Mouse (Mus musculus) lung, embryonic 15.5 days (tissue): ENCODE measurements at regions not wholly inside any gene's neighbourhood (a gene's known extent, or its start where the extent isn't known, plus 50 kb on each side); places are given as distances from the start of the nearest gene placed in this dataset.
A peak's percentile ranks its signal among the peaks of the same experiment; 100 is the strongest.
"Not testable (repeated sequence)": the region's sequence is repeated elsewhere in the genome, so short reads cannot be mapped to it uniquely, and the experiment has no call there.

Experiments
- ATAC-seq: fragments of 200-750 bp; cut with Nextera tagmentation; 2 replicates; pipeline ENCODE4 v1.8.0; 2017; ENCODE audit warnings: moderate number of reproducible peaks, borderline replicate concordance; ENCODE audit not compliant: low FRiP score, low TSS enrichment; ENCODE audit errors: extremely low read depth
- H3K27ac ChIP-seq: fragments of 300-500 bp; sonication (generic); 2 replicates; pipeline ENCODE4 v1.5.1; 2015; ENCODE audit warnings: moderate library complexity, mild to moderate bottlenecking, inconsistent platforms
- H3K27me3 ChIP-seq: fragments of 300-500 bp; sonication (generic); 2 replicates; pipeline ENCODE4 v1.6.1; 2015; ENCODE audit warnings: inconsistent platforms
- H3K36me3 ChIP-seq: fragments of 300-500 bp; sonication (generic); 2 replicates; pipeline ENCODE4 v1.6.1; 2015; ENCODE audit warnings: inconsistent platforms
- H3K4me1 ChIP-seq: fragments of 300-500 bp; sonication (generic); 2 replicates; pipeline ENCODE4 v1.6.1; 2015; ENCODE audit warnings: inconsistent platforms
- H3K4me2 ChIP-seq: fragments of 300-500 bp; sonication (generic); 2 replicates; pipeline ENCODE4 v1.6.1; 2015; ENCODE audit warnings: inconsistent platforms, mild to moderate bottlenecking, moderate library complexity
- H3K4me3 ChIP-seq: fragments of 300-500 bp; sonication (generic); 2 replicates; pipeline ENCODE4 v1.5.1; 2015; ENCODE audit warnings: mild to moderate bottlenecking, inconsistent platforms
- H3K9ac ChIP-seq: fragments of 300-500 bp; sonication (generic); 2 replicates; pipeline ENCODE4 v1.6.1; 2015; ENCODE audit warnings: inconsistent platforms
- H3K9me3 ChIP-seq: fragments of 300-500 bp; sonication (generic); 2 replicates; pipeline ENCODE4 v1.6.1; 2016; ENCODE audit warnings: inconsistent platforms
- whole genome bisulfite sequencing: fragments of 180-500 bp; shearing (Covaris S2); methylation state at CpG from one replicate; pipeline ENCODE4 v1.1.7; 2015; 5-methylcytosine and 5-hydroxymethylcytosine counted together

DNA sequence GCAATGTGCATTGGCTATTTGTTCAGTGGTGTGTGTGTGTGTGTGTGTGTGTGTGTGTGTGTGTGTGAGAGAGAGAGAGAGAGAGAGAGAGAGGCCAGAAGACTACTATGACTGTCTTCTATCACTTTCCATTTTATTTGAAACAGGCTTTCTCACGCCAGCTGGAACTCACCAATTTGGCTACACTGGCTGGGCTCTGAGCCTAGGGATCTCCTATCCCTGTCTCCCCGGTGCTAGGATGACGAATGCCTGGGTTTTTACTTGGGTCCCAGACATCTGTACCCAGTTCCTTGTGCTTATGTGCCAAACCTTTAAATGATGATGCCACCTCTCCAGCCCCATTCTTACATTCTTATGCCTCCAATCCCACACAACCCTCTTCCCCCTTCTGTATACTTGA is 120.6 kb upstream of the Mrps10 start:
- Histone ChIP-seq H3K27ac (no peak overlapping the region), H3K4me2 (no peak overlapping the region), H3K9ac (no peak overlapping the region), H3K4me3 (no peak overlapping the region), H3K9me3 (no peaks in the 10 kb centered on the region), H3K4me1 (no peaks in the 10 kb centered on the region), H3K27me3 (no peaks in the 10 kb centered on the region), H3K36me3 (peaks cover 9% of the 10 kb centered on the region; the same call in 1 of the 2 replicates)
- no peak for ATAC-seq
- WGBS, result 67% methylated on average over 3 of the region's 3 CpGs

GRCm38 (mm10) chr17:47247516-47247915 is 121.2 kb upstream of the Mrps10 start:
- 67% methylated on average over 5 of the region's 5 CpGs for WGBS
- H3K27me3 ChIP-seq, result no peaks in the 10 kb centered on the region
- peaks cover 9% of the 10 kb centered on the region; the same call in 1 of the 2 replicates for H3K36me3 ChIP-seq
- H3K4me2 ChIP-seq, result no peak overlapping the region
- no peak for ATAC-seq
- no peaks in the 10 kb centered on the region for H3K4me1 ChIP-seq
- H3K27ac ChIP-seq, result no peak overlapping the region
- no peak overlapping the region for H3K4me3 ChIP-seq
- H3K9ac ChIP-seq, result no peak overlapping the region
- H3K9me3 ChIP-seq, result no peaks in the 10 kb centered on the region

GRCm38 (mm10) chr17:47246605-47247004 is 122.1 kb upstream of the Mrps10 start:
- 89% methylated on average over 8 of the region's 8 CpGs for WGBS
- H3K9me3 ChIP-seq, result no peaks in the 10 kb centered on the region
- H3K27me3 ChIP-seq, result no peaks in the 10 kb centered on the region
- no peak for ATAC-seq
- no peak overlapping the region for H3K4me2 ChIP-seq
- H3K27ac ChIP-seq, result no peak overlapping the region
- no peaks in the 10 kb centered on the region for H3K4me1 ChIP-seq
- H3K36me3 ChIP-seq, result peaks cover 9% of the 10 kb centered on the region; the same call in 1 of the 2 replicates
- no peak overlapping the region for H3K9ac ChIP-seq
- no peak overlapping the region for H3K4me3 ChIP-seq

DNA sequence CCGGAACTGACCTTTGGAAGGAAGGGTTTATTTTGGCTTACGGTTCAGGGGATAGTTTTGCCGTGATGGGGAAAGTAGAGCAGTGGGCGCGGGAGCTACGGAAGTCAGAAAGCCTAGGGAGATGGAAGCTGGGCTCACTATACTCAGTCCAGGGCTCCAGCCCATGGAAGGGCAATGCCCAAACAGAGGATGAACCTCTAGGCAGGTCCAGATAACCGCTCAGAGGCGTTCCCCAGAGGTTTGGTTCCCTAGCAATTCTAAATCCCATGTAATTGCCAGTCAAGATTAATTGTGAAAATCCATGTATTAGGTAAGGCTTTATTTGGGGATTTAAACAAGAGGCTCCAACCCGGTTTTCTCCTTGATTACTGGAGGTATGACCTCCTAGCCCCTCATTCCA is 123.1 kb upstream of the Mrps10 start:
- Histone ChIP-seq H3K4me2 (no peak overlapping the region), H3K4me1 (no peaks in the 10 kb centered on the region), H3K9ac (no peak overlapping the region), H3K4me3 (no peak overlapping the region), H3K36me3 (peaks cover 9% of the 10 kb centered on the region; the same call in 1 of the 2 replicates), H3K27ac (no peak overlapping the region), H3K9me3 (no peaks in the 10 kb centered on the region), H3K27me3 (no peaks in the 10 kb centered on the region)
- WGBS, result 92% methylated on average over 9 of the region's 9 CpGs
- ATAC-seq, result no peak

DNA sequence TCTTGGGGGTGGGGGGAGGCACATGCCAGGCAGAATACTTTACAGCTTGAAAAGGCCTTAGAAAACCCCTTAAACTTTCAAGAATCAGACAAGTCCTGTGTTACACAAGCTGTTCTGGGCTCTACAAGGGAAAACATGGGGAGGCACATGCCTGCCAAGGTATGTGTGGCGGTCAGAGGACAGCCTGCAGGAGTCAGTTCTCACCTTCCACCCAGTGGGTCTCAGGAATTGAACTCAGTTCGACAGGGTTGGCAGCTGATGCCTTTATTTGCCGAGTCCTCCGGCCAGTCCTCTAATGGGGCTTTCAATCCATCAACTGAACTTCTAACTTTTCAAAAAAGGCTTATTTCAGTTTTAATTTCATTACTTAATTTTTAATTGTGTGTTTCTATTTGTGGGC is 129.6 kb upstream of the Mrps10 start:
- H3K27me3 ChIP-seq, result no peaks in the 10 kb centered on the region
- peaks cover 27% of the 10 kb centered on the region for H3K36me3 ChIP-seq
- no peaks in the 10 kb centered on the region for H3K4me1 ChIP-seq
- ATAC-seq, result no peak
- no peak overlapping the region for H3K27ac ChIP-seq
- 87% methylated on average over 4 of the region's 4 CpGs for WGBS
- no peaks in the 10 kb centered on the region for H3K9me3 ChIP-seq
- no peak overlapping the region for H3K9ac ChIP-seq
- no peak overlapping the region for H3K4me3 ChIP-seq
- H3K4me2 ChIP-seq, result no peak overlapping the region

- H3K27ac ChIP-seq, H3K4me3 ChIP-seq, H3K4me2 ChIP-seq, H3K4me1 ChIP-seq, H3K9ac ChIP-seq, H3K9me3 ChIP-seq, H3K27me3 ChIP-seq, ATAC-seq: not testable (repeated sequence)
- peaks cover 19% of the 10 kb centered on the region for H3K36me3 ChIP-seq
- whole genome bisulfite sequencing, result 97% methylated on average over 3 of the region's 3 CpGs
Measured at GRCm38 (mm10) chr17:47237881-47238280, 130.8 kb upstream of the Mrps10 start.

GRCm38 (mm10) chr17:47234343-47234742 is 134.3 kb upstream of the Mrps10 start:
- H3K4me2 ChIP-seq, result no peak overlapping the region
- H3K27ac ChIP-seq, result no peak overlapping the region
- H3K36me3 ChIP-seq, result peaks cover 43% of the 10 kb centered on the region
- no peak overlapping the region for H3K9ac ChIP-seq
- no peaks in the 10 kb centered on the region for H3K4me1 ChIP-seq
- no peak for ATAC-seq
- 91% methylated on average over 11 of the region's 11 CpGs for WGBS
- H3K9me3 ChIP-seq, result no peaks in the 10 kb centered on the region
- no peaks in the 10 kb centered on the region for H3K27me3 ChIP-seq
- H3K4me3 ChIP-seq, result no peak overlapping the region

- H3K4me3 ChIP-seq, result no peak overlapping the region
- no peak overlapping the region for H3K27ac ChIP-seq
- no peak overlapping the region; the same call in 1 of the 2 replicates for H3K9ac ChIP-seq
- peaks cover 45% of the 10 kb centered on the region for H3K36me3 ChIP-seq
- no peaks in the 10 kb centered on the region for H3K27me3 ChIP-seq
- no peaks in the 10 kb centered on the region for H3K4me1 ChIP-seq
- WGBS, result 64% methylated on average over 8 of the region's 8 CpGs
- H3K9me3 ChIP-seq, result no peaks in the 10 kb centered on the region
- ATAC-seq, result no peak
- H3K4me2 ChIP-seq, result no peak overlapping the region
Measured at GRCm38 (mm10) chr17:47233003-47233678, 135.5 kb upstream of the Mrps10 start.

GRCm38 (mm10) chr17:47230715-47231114 is 138.0 kb upstream of the Mrps10 start:
- Histone ChIP-seq H3K27me3 (no peaks in the 10 kb centered on the region), H3K4me3 (no peak overlapping the region), H3K9ac (no peak overlapping the region), H3K9me3 (no peaks in the 10 kb centered on the region), H3K36me3 (peaks cover 30% of the 10 kb centered on the region), H3K4me2 (no peak overlapping the region), H3K27ac (no peak overlapping the region), H3K4me1 (peaks cover 7% of the 10 kb centered on the region)
- ATAC-seq, result no peak
- WGBS, result 91% methylated on average over 10 of the region's 10 CpGs

- Histone ChIP-seq H3K27ac (peak overlapping the region; percentile 60), H3K9ac (no peak overlapping the region), H3K9me3 (no peaks in the 10 kb centered on the region), H3K4me1 (peaks cover 15% of the 10 kb centered on the region), H3K4me3 (no peak overlapping the region), H3K27me3 (no peaks in the 10 kb centered on the region), H3K36me3 (peaks cover 17% of the 10 kb centered on the region), H3K4me2 (no peak overlapping the region)
- 77% methylated on average over 11 of the region's 11 CpGs for WGBS
- ATAC-seq, result no peak
Measured at GRCm38 (mm10) chr17:47226391-47226790, 142.3 kb upstream of the Mrps10 start.

GRCm38 (mm10) chr17:47225306-47226269 is 143.1 kb upstream of the Mrps10 start:
- H3K4me3 ChIP-seq, result no peak overlapping the region
- no peak overlapping the region for H3K9ac ChIP-seq
- 56% methylated on average over 18 of the region's 18 CpGs for WGBS
- H3K9me3 ChIP-seq, result no peaks in the 10 kb centered on the region
- peaks cover 10% of the 10 kb centered on the region for H3K36me3 ChIP-seq
- ATAC-seq, result peak; percentile 61; the same call in 1 of the 2 replicates
- H3K27me3 ChIP-seq, result no peaks in the 10 kb centered on the region
- peak overlapping the region; percentile 60 for H3K27ac ChIP-seq
- peaks cover 15% of the 10 kb centered on the region for H3K4me1 ChIP-seq
- no peak overlapping the region for H3K4me2 ChIP-seq
